Mouse (Mus musculus): ENCODE measurements around the gene Abhd12.
"Not testable (repeated sequence)": the region's sequence is repeated elsewhere in the genome, so short reads cannot be mapped to it uniquely, and the experiment has no call there.

Gene Abhd12

DNA sequence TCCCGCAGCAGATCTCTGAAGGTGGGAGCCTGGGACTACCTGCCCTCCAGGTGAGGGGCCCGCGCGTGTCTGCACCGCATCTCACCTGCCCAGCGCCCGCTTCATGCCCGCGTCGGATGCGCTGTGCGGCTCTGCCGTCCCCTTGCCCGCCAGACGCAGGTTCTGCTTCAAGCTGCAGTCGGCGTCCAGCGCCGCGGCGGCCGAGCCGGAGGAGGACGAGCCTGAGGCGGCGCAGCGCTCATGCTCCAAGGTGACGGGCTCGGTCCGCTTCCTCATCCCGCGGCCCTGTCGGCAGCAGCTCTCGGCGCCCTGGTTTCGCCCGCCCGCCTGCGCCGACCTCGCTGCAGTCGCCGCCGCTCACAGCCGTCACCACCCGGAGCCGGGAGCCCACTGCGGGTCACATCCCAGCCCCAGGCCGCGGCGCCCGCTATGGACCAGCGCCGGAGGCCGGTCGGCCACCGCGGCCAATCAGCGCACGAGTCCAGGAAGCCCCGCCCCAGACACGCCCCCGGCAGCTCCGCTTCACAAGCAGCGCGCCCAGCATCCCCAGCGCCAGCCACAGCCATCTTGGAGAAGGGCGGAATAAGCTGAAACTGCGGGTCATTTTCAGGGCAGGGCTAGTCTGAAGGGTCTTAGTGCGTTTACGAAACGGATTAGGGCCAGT lies at the start of gene Abhd12:
TSS of gene Abhd12 (minus strand) at position 470 of the 664 bp plus-strand sequence.
- DNase-seq, result peak; percentile 99 to 100

GRCm38 (mm10) chr2:150951201-150951600 lies 46.7 kb upstream of the Abhd12 start:
- no peak for DNase-seq

DNA sequence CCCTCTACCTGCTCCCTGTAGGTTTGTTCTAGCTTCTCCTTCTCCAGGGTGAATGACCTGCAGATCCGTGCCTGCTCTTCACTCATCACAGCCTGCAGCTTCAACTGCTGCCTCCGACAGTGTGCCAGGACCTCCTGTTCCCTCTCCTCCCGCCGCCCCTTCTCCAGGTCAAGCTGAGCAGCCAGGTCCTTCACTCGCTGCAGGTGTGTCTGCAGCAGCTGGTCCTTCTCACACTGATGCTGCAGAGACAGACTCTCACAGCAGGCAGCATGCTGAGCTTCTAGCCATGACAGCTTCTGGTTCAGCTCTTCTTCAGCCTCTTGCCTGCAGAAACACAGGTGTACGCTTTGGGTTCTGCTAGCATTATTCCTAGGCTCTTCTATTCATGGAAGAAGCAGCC lies 45.5 kb upstream of the Abhd12 start:
- DNase-seq, result no peak

GRCm38 (mm10) chr2:150949652-150950051 lies 45.1 kb upstream of the Abhd12 start:
- no peak for DNase-seq

- no peak for DNase-seq
Measured at GRCm38 (mm10) chr2:150948786-150949185, 44.2 kb upstream of the Abhd12 start.

- DNase-seq, result not testable (repeated sequence)
Measured at GRCm38 (mm10) chr2:150947880-150948611, 43.5 kb upstream of the Abhd12 start.

DNA sequence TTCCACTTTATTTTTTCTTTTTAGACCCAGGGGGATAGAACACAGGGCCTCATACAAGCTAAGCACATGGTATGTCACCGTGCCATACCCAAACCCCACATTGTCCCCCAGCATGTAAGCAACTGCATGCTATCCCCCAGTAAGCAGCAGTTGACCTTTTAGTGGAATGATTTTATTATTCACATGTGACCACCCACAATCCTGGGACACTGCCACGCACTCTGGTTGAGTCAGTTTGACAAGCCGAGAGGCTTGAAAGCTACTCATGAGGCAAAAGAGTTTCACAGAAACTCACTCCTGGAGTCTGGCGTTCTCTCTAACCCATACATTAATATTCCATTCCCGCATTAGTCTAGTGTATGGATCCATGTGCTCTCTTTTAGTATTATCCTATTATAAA lies 42.8 kb upstream of the Abhd12 start:
- not testable (repeated sequence) for DNase-seq

- DNase-seq, result no peak
Measured at GRCm38 (mm10) chr2:150944017-150944416, 39.5 kb upstream of the Abhd12 start.

GRCm38 (mm10) chr2:150934659-150935058 lies 30.1 kb upstream of the Abhd12 start:
- DNase-seq, result no peak

DNA sequence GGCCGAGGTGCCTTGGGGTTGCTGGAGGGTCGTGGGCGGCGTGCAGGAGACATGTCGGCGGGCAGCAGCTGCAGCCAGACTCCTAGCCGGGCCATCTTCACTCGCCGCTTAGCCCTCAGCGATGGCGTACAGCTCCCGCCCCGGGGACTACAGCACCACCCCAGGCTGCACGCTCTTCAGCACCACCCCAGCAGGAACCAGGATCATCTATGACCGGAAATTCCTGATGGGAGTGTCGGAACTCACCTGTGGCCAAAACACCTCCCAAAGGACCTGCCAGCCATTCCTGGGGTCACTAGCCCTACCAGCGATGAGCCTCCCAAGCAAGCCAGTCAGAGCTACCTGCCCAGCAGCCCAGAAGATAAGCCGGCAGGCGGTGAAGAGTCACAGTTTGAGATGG lies 28.9 kb upstream of the Abhd12 start:
- no peak for DNase-seq

GRCm38 (mm10) chr2:150930806-150931205 lies 26.3 kb upstream of the Abhd12 start:
- DNase-seq, result no peak

DNA sequence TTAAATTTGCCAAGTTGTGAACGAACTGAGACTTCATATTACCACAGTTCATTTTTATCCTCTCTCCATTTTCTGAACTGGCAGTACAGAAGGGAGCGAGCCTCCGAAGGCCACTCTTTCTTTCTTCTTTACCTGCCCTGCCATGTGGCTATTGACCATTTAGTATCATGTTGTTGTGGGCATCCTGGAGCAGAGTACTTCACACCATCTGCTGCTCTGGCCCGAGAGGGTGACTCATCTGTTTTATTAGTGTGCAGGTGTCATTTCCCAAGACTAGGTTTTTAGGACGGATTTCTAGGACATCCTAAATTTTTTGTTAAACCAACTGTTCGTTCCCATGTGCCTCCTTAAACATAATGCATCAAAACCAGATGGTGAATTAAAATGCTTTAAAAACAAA lies 24.6 kb upstream of the Abhd12 start:
- no peak for DNase-seq

- peak; percentile 39 to 74 for DNase-seq
Measured at GRCm38 (mm10) chr2:150927038-150927720, 22.6 kb upstream of the Abhd12 start.

GRCm38 (mm10) chr2:150923505-150923904 lies 19.0 kb upstream of the Abhd12 start:
- no peak for DNase-seq

DNA sequence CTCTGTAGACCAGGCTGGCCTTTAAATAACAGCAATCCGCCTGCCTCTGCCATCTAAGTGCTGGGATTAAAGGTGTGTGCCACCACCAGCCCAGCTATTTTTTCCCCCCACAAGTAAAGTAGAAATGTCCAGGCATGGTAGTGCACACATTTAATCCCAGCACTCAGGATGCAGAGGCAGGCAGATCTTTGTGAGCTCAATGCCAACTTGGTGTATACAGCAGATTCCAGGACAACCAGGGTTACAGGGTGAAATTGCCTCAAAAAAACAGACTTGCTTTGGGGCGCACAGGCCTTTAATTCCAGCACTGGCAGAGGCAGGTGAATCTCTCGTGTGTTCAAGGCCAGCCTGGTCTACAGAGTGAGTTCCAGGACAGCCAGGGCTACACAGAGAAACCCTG lies 18.5 kb upstream of the Abhd12 start:
- DNase-seq, result no peak

GRCm38 (mm10) chr2:150922165-150922564 lies 17.6 kb upstream of the Abhd12 start:
- DNase-seq, result no peak

DNA sequence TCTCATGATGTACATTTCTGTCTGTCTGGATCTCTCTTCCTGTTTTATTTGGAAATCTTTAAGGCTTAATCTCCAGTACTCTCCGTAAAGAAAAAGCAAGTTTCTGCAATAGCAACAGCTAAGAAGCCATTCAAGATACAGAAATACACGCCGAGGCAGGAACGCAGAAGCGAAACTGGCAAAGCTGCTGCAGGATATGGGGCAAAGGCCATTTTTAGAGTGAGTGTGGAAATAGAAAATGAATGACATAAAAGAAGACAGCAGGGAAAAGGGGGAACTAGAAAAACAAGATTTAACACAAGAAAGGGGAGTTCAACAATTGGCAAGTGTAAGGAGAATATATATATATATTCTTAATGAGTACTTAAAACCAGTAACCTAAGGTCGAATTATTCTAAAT lies 17.2 kb upstream of the Abhd12 start:
- DNase-seq, result no peak

GRCm38 (mm10) chr2:150920543-150920942 lies 16.0 kb upstream of the Abhd12 start:
- DNase-seq, result no peak

DNA sequence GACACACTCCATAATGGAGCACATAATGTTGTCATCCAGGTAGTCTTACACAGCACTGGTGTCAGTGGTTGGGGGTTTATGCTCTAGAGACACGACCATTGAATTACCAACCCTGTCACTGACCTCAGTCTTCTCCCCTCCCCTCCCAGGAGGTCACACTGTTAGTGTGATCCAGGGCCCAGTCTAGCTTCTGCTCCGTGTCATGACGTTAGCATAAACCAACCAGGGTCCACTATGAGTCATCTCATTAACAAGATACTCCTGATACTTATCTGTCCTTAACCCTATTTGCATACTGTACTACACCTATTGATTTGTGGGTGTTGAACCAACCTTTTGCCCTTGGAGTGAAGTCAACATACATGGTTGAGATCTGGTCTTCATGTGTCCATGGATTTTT lies 14.2 kb upstream of the Abhd12 start:
- no peak for DNase-seq

- DNase-seq, result no peak
Measured at GRCm38 (mm10) chr2:150915786-150916185, 11.2 kb upstream of the Abhd12 start.

GRCm38 (mm10) chr2:150914781-150915515 lies 10.4 kb upstream of the Abhd12 start:
- DNase-seq, result no peak

- DNase-seq, result no peak
Measured at GRCm38 (mm10) chr2:150910295-150910881, 5.8 kb upstream of the Abhd12 start.
